Mouse (Mus musculus) brown adipose tissue, adult 24 weeks (tissue): ENCODE measurements at regions not wholly inside any gene's neighbourhood (a gene's known extent, or its start where the extent isn't known, plus 50 kb on each side); places are given as distances from the start of the nearest gene placed in this dataset.

Experiments
- H3K27ac ChIP-seq: fragments of 200-500 bp; replicated peaks from 2 replicates; pipeline ENCODE4 v1.5.1; 2012; ENCODE audit warnings: low read depth, mild to moderate bottlenecking, low read length
- H3K4me1 ChIP-seq: fragments of 200-500 bp; 2 replicates; pipeline ENCODE4 v1.6.1; 2012; ENCODE audit warnings: low read length, mixed read lengths; ENCODE audit not compliant: control insufficient read depth, insufficient read depth, insufficient read length
- H3K4me3 ChIP-seq: fragments of 200-500 bp; 2 replicates; pipeline ENCODE4 v1.5.1; 2012; ENCODE audit warnings: low read depth, mild to moderate bottlenecking, low read length, moderate library complexity; ENCODE audit not compliant: insufficient read depth

GRCm38 (mm10) chr2:115088421-115089120, 433.8 kb upstream of the Dph6 start:
- H3K4me3 ChIP-seq, result no peak overlapping the region
- no peak overlapping the region for H3K27ac ChIP-seq
- H3K4me1 ChIP-seq, result no peaks in the 10 kb centered on the region; the same call in 1 of the 2 replicates

GRCm38 (mm10) chr2:115090430-115091175, 435.8 kb upstream of the Dph6 start:
- no peak overlapping the region for H3K4me3 ChIP-seq
- no peak overlapping the region for H3K27ac ChIP-seq
- H3K4me1 ChIP-seq, result no peaks in the 10 kb centered on the region; the same call in 1 of the 2 replicates

- Histone ChIP-seq H3K4me1 (no peaks in the 10 kb centered on the region; the same call in 1 of the 2 replicates), H3K4me3 (no peak overlapping the region)
Observed at GRCm38 (mm10) chr2:115095351-115095750, 440.6 kb upstream of the Dph6 start.

GRCm38 (mm10) chr2:115101501-115101900, 446.7 kb upstream of the Dph6 start:
- no peaks in the 10 kb centered on the region for H3K4me1 ChIP-seq

More at GRCm38 (mm10) chr2:115095351-115095750, 440.6 kb upstream of the Dph6 start:
- no peak overlapping the region for H3K27ac ChIP-seq

GRCm38 (mm10) chr2:115119429-115120205, 461.9 kb upstream of the BC052040 start:
- Histone ChIP-seq H3K4me3 (no peak overlapping the region), H3K4me1 (no peaks in the 10 kb centered on the region), H3K27ac (no peak overlapping the region)

More at GRCm38 (mm10) chr2:115101501-115101900, 446.7 kb upstream of the Dph6 start:
- no peak overlapping the region for H3K4me3 ChIP-seq
- H3K27ac ChIP-seq, result no peak overlapping the region

DNA sequence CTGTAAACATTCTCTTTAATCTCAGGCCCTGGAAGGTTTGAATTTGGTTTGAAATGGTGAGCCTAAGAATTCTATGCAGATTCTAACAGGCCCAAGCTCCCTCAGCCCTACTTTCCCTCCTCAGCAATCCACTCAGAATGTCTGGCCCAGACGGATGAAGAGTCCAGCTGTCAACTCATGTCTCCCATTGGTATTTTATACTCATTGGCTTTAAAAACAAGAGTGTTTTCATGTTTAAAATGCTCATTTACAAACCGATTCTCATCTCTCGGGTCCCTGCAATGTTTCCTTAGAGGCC, 461.4 kb upstream of the BC052040 start:
- Histone ChIP-seq H3K4me1 (no peaks in the 10 kb centered on the region), H3K4me3 (no peak overlapping the region), H3K27ac (no peak overlapping the region)

DNA sequence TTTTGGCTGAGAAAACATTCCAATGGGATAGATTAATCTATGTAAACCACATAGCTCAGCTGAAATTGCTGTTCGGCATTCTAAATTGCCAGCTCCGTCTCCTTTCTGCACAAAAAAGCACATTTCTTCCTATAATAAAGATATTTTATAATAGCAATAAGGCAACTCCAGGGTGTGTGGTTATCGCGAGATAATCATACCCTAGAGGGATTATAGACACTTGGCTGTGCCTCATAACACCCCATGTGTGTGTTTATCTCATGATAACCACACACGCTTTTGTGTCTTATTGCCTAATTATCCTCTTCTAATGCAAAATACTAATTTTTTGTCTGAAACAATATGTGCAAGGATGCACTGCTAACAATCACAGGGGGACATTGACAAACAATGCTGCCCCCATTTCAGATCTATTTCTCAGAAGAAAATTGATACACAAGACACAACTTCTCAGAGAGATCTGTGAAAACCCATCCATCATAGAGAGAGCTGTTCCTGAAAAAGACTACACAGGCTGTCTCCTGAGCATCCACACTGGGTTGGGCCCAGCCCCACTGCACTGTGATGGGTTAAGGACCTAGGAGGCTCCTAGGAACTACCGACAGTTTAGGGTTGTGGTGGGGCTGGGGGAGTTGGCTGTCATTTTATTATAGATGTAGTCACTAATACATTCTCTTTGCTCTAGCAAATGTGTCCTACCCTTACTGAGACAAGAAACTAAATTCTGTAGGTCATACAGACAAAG, 454.7 kb upstream of the BC052040 start:
- Histone ChIP-seq H3K4me3 (no peak overlapping the region), H3K27ac (no peak overlapping the region), H3K4me1 (no peaks in the 10 kb centered on the region)

GRCm38 (mm10) chr2:115131746-115132145, 449.8 kb upstream of the BC052040 start:
- H3K4me3 ChIP-seq, result no peak overlapping the region
- no peaks in the 10 kb centered on the region for H3K4me1 ChIP-seq
- no peak overlapping the region for H3K27ac ChIP-seq

GRCm38 (mm10) chr2:115132165-115132592, 449.3 kb upstream of the BC052040 start:
- Histone ChIP-seq H3K27ac (no peak overlapping the region), H3K4me1 (no peaks in the 10 kb centered on the region), H3K4me3 (no peak overlapping the region)

GRCm38 (mm10) chr2:115141416-115141815, 440.1 kb upstream of the BC052040 start:
- H3K27ac ChIP-seq, result no peak overlapping the region
- no peaks in the 10 kb centered on the region for H3K4me1 ChIP-seq
- no peak overlapping the region for H3K4me3 ChIP-seq

- Histone ChIP-seq H3K4me3 (no peak overlapping the region), H3K4me1 (no peaks in the 10 kb centered on the region), H3K27ac (no peak overlapping the region)
Observed at GRCm38 (mm10) chr2:115172111-115172510, 409.4 kb upstream of the BC052040 start.

DNA sequence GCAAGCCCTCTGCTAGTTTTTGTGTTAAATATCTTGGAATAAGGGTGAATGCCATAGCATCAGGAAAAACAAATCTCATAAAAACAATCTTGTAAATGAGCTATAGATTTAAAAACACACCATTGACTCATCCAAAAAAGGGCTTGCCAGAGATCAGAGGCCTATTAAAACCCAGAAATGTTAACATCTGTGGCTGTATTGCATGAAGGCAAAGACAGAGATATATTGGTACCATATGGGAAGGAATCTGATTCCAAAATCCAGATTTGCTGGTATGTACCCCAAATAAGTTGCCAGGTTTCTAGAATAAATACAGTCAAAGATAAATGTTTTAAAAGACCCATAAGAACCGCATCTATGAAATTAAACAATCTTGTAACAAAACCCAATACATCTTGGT, 404.4 kb upstream of the BC052040 start:
- Histone ChIP-seq H3K4me3 (no peak overlapping the region), H3K4me1 (no peaks in the 10 kb centered on the region), H3K27ac (no peak overlapping the region)

GRCm38 (mm10) chr2:115177896-115178295, 403.6 kb upstream of the BC052040 start:
- H3K4me1 ChIP-seq, result no peaks in the 10 kb centered on the region
- H3K27ac ChIP-seq, result no peak overlapping the region
- H3K4me3 ChIP-seq, result no peak overlapping the region

- no peak overlapping the region for H3K27ac ChIP-seq
- H3K4me3 ChIP-seq, result no peak overlapping the region
- H3K4me1 ChIP-seq, result no peaks in the 10 kb centered on the region
Observed at GRCm38 (mm10) chr2:115211191-115211590, 370.3 kb upstream of the BC052040 start.
